Mouse (Mus musculus): ENCODE measurements around the gene Fstl3. TPM values are rescaled to one million over a fixed set of nuclear protein-coding genes. Genes with fewer than 3 reads are reported as not detected.
A peak's percentile ranks its signal among the peaks of the same experiment; 100 is the strongest.

Gene Fstl3
- polyA plus RNA-seq, 1 experiment from 2014 or later, result 0.63 TPM

- no peak overlapping the region for H3K9ac ChIP-seq (replicated peaks)
- ATAC-seq, result no peak
- H3K9me3 ChIP-seq (ENCODE audit: low read length), result no peaks in the 10 kb centered on the region
- peaks cover 5% of the 10 kb centered on the region for H3K4me1 ChIP-seq (ENCODE audit: insufficient read depth)
- H3K27ac ChIP-seq (ENCODE audit: low read depth), result no peak overlapping the region
- no peak overlapping the region for H3K4me3 ChIP-seq (ENCODE audit: low read depth, low read length)
- no peaks in the 10 kb centered on the region for H3K36me3 ChIP-seq (replicated peaks; ENCODE audit: insufficient read depth, low read length)
- WGBS (ENCODE audit: insufficient replicate concordance), result 83% methylated on average over 17 of the region's 17 CpGs
- H3K27me3 ChIP-seq (ENCODE audit: insufficient read depth, low read length), result no peaks in the 10 kb centered on the region
- TF ChIP-seq CTCF (IDR thresholded peaks at IDR 0.05; ENCODE audit: low read depth) (no peak), EP300 (IDR thresholded peaks at IDR 0.05; ENCODE audit: low read depth) (no peak)
- H3K4me2 ChIP-seq (ENCODE audit: low read depth, low read length), result no peak overlapping the region
- no peak for DNase-seq
Measured at GRCm38 (mm10) chr10:79819606-79820005, 42.5 kb downstream of the Fstl3 start.

- DNase-seq (no peak), ATAC-seq (no peak)
- H3K36me3 ChIP-seq (replicated peaks; ENCODE audit: insufficient read depth, low read length), result no peaks in the 10 kb centered on the region
- H3K27me3 ChIP-seq (ENCODE audit: insufficient read depth, low read length), result no peaks in the 10 kb centered on the region
- 69% methylated on average over 8 of the region's 8 CpGs for WGBS (ENCODE audit: insufficient replicate concordance)
- no peak overlapping the region for H3K4me3 ChIP-seq (ENCODE audit: low read depth, low read length)
- H3K4me2 ChIP-seq (ENCODE audit: low read depth, low read length), result no peak overlapping the region
- no peak overlapping the region for H3K27ac ChIP-seq (ENCODE audit: low read depth)
- TF ChIP-seq EP300 (IDR thresholded peaks at IDR 0.05; ENCODE audit: low read depth) (no peak), CTCF (IDR thresholded peaks at IDR 0.05; ENCODE audit: low read depth) (no peak)
- H3K9ac ChIP-seq (replicated peaks), result no peak overlapping the region
- no peaks in the 10 kb centered on the region for H3K9me3 ChIP-seq (ENCODE audit: low read length)
- peaks cover 5% of the 10 kb centered on the region for H3K4me1 ChIP-seq (ENCODE audit: insufficient read depth)
Measured at GRCm38 (mm10) chr10:79820277-79820676, 43.2 kb downstream of the Fstl3 start.

- H3K27me3 ChIP-seq (ENCODE audit: insufficient read depth, low read length), result no peaks in the 10 kb centered on the region
- no peak within 1 kb of the TSS for H3K4me2 ChIP-seq (ENCODE audit: low read depth, low read length)
- peak; percentile 21; the same call in 1 of the 2 replicates for TF ChIP-seq CTCF (IDR thresholded peaks at IDR 0.05; ENCODE audit: low read depth)
- TF ChIP-seq EP300 (IDR thresholded peaks at IDR 0.05; ENCODE audit: low read depth), result no peak
- H3K36me3 ChIP-seq (replicated peaks; ENCODE audit: insufficient read depth, low read length), result no peaks in the 10 kb centered on the region
- no peaks in the 10 kb centered on the region for H3K9me3 ChIP-seq (ENCODE audit: low read length)
- no peak within 1 kb of the TSS for H3K4me3 ChIP-seq (ENCODE audit: low read depth, low read length)
- H3K9ac ChIP-seq (replicated peaks), result no peak within 1 kb of the TSS
- DNase-seq (no peak), ATAC-seq (no peak)
- H3K27ac ChIP-seq (ENCODE audit: low read depth), result no peak within 1 kb of the TSS
- 71% methylated on average over 11 of the region's 11 CpGs for WGBS (ENCODE audit: insufficient replicate concordance)
- H3K4me1 ChIP-seq (ENCODE audit: insufficient read depth), result peaks cover 5% of the 10 kb centered on the region
Measured at GRCm38 (mm10) chr10:79820782-79821181, 43.7 kb downstream of the Fstl3 start, which contains the start of gene Misp. Gene Misp, plus strand, starts transcription at chr10:79820989.

GRCm38 (mm10) chr10:79821731-79822130, 44.7 kb downstream of the Fstl3 start:
- Histone ChIP-seq H3K9ac (replicated peaks) (no peak overlapping the region; the same call in 1 of the 2 replicates), H3K27me3 (ENCODE audit: insufficient read depth, low read length) (no peaks in the 10 kb centered on the region), H3K27ac (ENCODE audit: low read depth) (no peak overlapping the region), H3K36me3 (replicated peaks; ENCODE audit: insufficient read depth, low read length) (no peaks in the 10 kb centered on the region), H3K9me3 (ENCODE audit: low read length) (no peaks in the 10 kb centered on the region), H3K4me3 (ENCODE audit: low read depth, low read length) (no peak overlapping the region), H3K4me2 (ENCODE audit: low read depth, low read length) (no peak overlapping the region), H3K4me1 (ENCODE audit: insufficient read depth) (peaks cover 5% of the 10 kb centered on the region)
- ATAC-seq (no peak), DNase-seq (no peak)
- TF ChIP-seq EP300 (IDR thresholded peaks at IDR 0.05; ENCODE audit: low read depth) (no peak), CTCF (IDR thresholded peaks at IDR 0.05; ENCODE audit: low read depth) (no peak)
- WGBS (ENCODE audit: insufficient replicate concordance), result 82% methylated on average over 12 of the region's 12 CpGs

GRCm38 (mm10) chr10:79822372-79822771, 45.3 kb downstream of the Fstl3 start:
- no peak overlapping the region; the same call in 1 of the 2 replicates for H3K9ac ChIP-seq (replicated peaks)
- no peaks in the 10 kb centered on the region for H3K27me3 ChIP-seq (ENCODE audit: insufficient read depth, low read length)
- WGBS (ENCODE audit: insufficient replicate concordance), result 50% methylated on average over 13 of the region's 17 CpGs
- no peak for TF ChIP-seq EP300 (IDR thresholded peaks at IDR 0.05; ENCODE audit: low read depth)
- TF ChIP-seq CTCF (IDR thresholded peaks at IDR 0.05; ENCODE audit: low read depth), result no peak
- H3K27ac ChIP-seq (ENCODE audit: low read depth), result no peak overlapping the region
- peaks cover 5% of the 10 kb centered on the region for H3K4me1 ChIP-seq (ENCODE audit: insufficient read depth)
- no peak overlapping the region for H3K4me3 ChIP-seq (ENCODE audit: low read depth, low read length)
- ATAC-seq, result peak; percentile 84
- H3K4me2 ChIP-seq (ENCODE audit: low read depth, low read length), result peak overlapping the region; percentile 18; the same call in 1 of the 2 replicates
- no peaks in the 10 kb centered on the region for H3K36me3 ChIP-seq (replicated peaks; ENCODE audit: insufficient read depth, low read length)
- H3K9me3 ChIP-seq (ENCODE audit: low read length), result no peaks in the 10 kb centered on the region
- peak; percentile 63 for DNase-seq

GRCm38 (mm10) chr10:79823011-79823410, 45.9 kb downstream of the Fstl3 start:
- no peak overlapping the region for H3K4me3 ChIP-seq (ENCODE audit: low read depth, low read length)
- ATAC-seq (no peak), DNase-seq (no peak)
- TF ChIP-seq CTCF (IDR thresholded peaks at IDR 0.05; ENCODE audit: low read depth), result no peak
- no peak for TF ChIP-seq EP300 (IDR thresholded peaks at IDR 0.05; ENCODE audit: low read depth)
- no peaks in the 10 kb centered on the region for H3K27me3 ChIP-seq (ENCODE audit: insufficient read depth, low read length)
- H3K9ac ChIP-seq (replicated peaks), result no peak overlapping the region
- no peaks in the 10 kb centered on the region for H3K36me3 ChIP-seq (replicated peaks; ENCODE audit: insufficient read depth, low read length)
- no peak overlapping the region for H3K4me2 ChIP-seq (ENCODE audit: low read depth, low read length)
- H3K4me1 ChIP-seq (ENCODE audit: insufficient read depth), result peaks cover 5% of the 10 kb centered on the region
- no peak overlapping the region for H3K27ac ChIP-seq (ENCODE audit: low read depth)
- 66% methylated on average over 6 of the region's 6 CpGs for WGBS (ENCODE audit: insufficient replicate concordance)
- H3K9me3 ChIP-seq (ENCODE audit: low read length), result no peaks in the 10 kb centered on the region

All from liver, postnatal 0 days (tissue).